Mouse (Mus musculus): ENCODE measurements at regions not wholly inside any gene's neighbourhood (a gene's known extent, or its start where the extent isn't known, plus 50 kb on each side); places are given as distances from the start of the nearest gene placed in this dataset.

DNA sequence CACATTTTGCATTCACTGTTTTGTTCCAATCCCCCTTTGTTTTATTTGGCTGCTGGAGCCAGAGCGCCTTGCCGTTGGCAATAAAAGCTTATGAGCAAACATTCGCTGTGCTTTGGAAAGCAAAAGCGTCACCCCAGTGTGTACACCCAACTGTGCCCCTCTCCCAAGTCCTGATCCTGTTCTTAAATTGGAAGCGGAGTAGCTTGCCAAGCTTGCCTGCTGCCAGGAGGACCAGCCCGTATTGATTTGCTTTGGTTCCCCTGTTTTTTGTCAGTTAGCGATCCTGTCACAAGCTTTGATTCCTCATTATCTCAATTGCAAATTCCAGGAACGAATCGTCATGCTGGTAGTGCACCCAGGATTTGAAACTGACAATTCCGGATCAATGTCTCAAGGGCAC is 917.5 kb downstream of the Olfm4 start:
- no peak overlapping the region for H3K9ac ChIP-seq (ENCODE audit: low read length)
- DNase-seq (ENCODE audit: low spot score) (peak; percentile 23), ATAC-seq (ENCODE audit: insufficient number of reproducible peaks, low FRiP score, low TSS enrichment, low read depth) (no peak)
- WGBS = 67% methylated on average over 10 of the region's 10 CpGs
- H3K4me1 ChIP-seq (ENCODE audit: control insufficient read depth, insufficient read depth, low read length) = no peaks in the 10 kb centered on the region
- H3K27me3 ChIP-seq (ENCODE audit: control insufficient read depth, insufficient read depth, low read length) = no peaks in the 10 kb centered on the region
- H3K4me2 ChIP-seq (ENCODE audit: low read depth, severe bottlenecking) = no peak overlapping the region
- H3K27ac ChIP-seq (replicated peaks; ENCODE audit: low read depth, low read length) = no peak overlapping the region
- H3K36me3 ChIP-seq (ENCODE audit: control insufficient read depth, insufficient read depth, low read length) = no peaks in the 10 kb centered on the region
- no peaks in the 10 kb centered on the region for H3K9me3 ChIP-seq (ENCODE audit: control insufficient read depth, low read length)
- H3K4me3 ChIP-seq (ENCODE audit: low read depth, low read length) = no peak overlapping the region

DNA sequence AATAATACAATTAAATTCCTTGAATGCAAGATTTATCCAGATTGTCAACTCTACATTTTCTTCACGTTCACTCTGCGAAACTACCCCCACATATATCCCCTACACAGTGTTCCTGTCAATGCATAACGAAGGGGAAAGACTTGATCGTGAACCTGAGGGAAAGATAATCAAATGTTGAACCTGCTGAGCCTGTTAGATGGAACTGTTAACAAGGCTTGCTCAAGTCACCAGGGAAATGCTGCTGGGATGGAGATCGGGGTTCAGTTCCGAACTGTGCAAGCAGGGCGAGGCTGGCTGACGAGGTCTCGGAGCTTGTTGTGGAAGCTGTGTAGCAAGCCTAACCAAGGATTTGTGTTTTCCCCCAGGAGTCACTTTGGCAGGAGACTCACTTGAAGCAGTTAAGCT is 917.9 kb downstream of the Olfm4 start:
- H3K9ac ChIP-seq (ENCODE audit: low read length) = no peak overlapping the region
- no peak overlapping the region for H3K4me2 ChIP-seq (ENCODE audit: low read depth, severe bottlenecking)
- H3K27ac ChIP-seq (replicated peaks; ENCODE audit: low read depth, low read length) = no peak overlapping the region
- H3K4me3 ChIP-seq (ENCODE audit: low read depth, low read length) = no peak overlapping the region
- ATAC-seq (ENCODE audit: insufficient number of reproducible peaks, low FRiP score, low TSS enrichment, low read depth) (no peak), DNase-seq (ENCODE audit: low spot score) (no peak)
- 78% methylated on average over 9 of the region's 9 CpGs for WGBS
- H3K4me1 ChIP-seq (ENCODE audit: control insufficient read depth, insufficient read depth, low read length) = no peaks in the 10 kb centered on the region
- H3K27me3 ChIP-seq (ENCODE audit: control insufficient read depth, insufficient read depth, low read length) = no peaks in the 10 kb centered on the region
- no peaks in the 10 kb centered on the region for H3K9me3 ChIP-seq (ENCODE audit: control insufficient read depth, low read length)
- H3K36me3 ChIP-seq (ENCODE audit: control insufficient read depth, insufficient read depth, low read length) = no peaks in the 10 kb centered on the region

DNA sequence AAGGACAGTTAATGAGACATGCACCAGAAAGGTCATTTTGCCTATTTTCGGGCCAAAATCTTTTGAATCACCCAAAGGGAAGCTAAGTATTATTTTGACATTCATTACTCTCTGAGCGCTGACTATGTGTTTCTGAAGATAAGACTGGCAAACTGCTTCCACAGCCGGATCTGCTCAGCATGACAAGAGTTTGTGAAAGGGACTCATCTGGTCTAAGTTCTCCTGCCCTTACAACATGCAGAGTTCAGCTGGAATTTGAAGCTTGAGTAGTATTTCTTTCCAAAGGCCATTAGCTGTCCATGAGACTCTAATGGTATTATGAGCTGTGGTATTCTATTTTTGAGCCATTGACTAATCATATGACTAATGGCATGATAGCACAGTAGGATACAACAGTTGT is 932.1 kb downstream of the Olfm4 start:
- no peak for DNase-seq (ENCODE audit: low spot score)
- H3K4me1 ChIP-seq (ENCODE audit: control insufficient read depth, insufficient read depth, low read length) = no peaks in the 10 kb centered on the region

DNA sequence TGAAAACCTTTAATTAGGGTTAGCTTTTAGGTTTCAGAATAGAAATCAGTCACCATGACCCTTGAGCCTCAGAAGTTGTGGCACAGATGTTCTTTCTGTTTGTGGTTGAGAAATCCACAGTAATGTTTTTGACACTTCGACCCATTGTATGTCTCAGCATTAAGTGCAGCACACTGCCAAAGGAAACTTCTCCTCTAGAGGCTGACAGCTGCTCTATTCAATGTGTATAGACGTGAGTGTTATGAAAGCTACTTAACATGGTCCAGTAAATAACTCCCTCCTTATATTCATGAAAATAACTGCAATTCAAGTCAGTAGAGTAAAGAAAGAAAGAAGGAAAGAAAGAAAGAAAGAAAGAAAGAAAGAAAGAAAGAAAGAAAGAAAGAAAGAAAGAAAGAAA is 939.9 kb downstream of the Olfm4 start:
- no peak for ATAC-seq (ENCODE audit: insufficient number of reproducible peaks, low FRiP score, low TSS enrichment, low read depth)
- Histone ChIP-seq H3K4me2 (ENCODE audit: low read depth, severe bottlenecking) (no peak overlapping the region), H3K27ac (replicated peaks; ENCODE audit: low read depth, low read length) (no peak overlapping the region), H3K9ac (ENCODE audit: low read length) (no peak overlapping the region), H3K4me1 (ENCODE audit: control insufficient read depth, insufficient read depth, low read length) (no peaks in the 10 kb centered on the region), H3K27me3 (ENCODE audit: control insufficient read depth, insufficient read depth, low read length) (no peaks in the 10 kb centered on the region), H3K9me3 (ENCODE audit: control insufficient read depth, low read length) (no peaks in the 10 kb centered on the region; the same call in 1 of the 2 replicates), H3K4me3 (ENCODE audit: low read depth, low read length) (no peak overlapping the region), H3K36me3 (ENCODE audit: control insufficient read depth, insufficient read depth, low read length) (no peaks in the 10 kb centered on the region)
- 76% methylated on average over 2 of the region's 2 CpGs for WGBS
- DNase-seq (ENCODE audit: low spot score) = no peak

More for the DNA sequence above, 932.1 kb downstream of the Olfm4 start:
- Histone ChIP-seq H3K4me2 (ENCODE audit: low read depth, severe bottlenecking) (no peak overlapping the region), H3K4me3 (ENCODE audit: low read depth, low read length) (no peak overlapping the region), H3K27ac (replicated peaks; ENCODE audit: low read depth, low read length) (no peak overlapping the region), H3K9ac (ENCODE audit: low read length) (no peak overlapping the region), H3K9me3 (ENCODE audit: control insufficient read depth, low read length) (no peaks in the 10 kb centered on the region), H3K27me3 (ENCODE audit: control insufficient read depth, insufficient read depth, low read length) (no peaks in the 10 kb centered on the region), H3K36me3 (ENCODE audit: control insufficient read depth, insufficient read depth, low read length) (no peaks in the 10 kb centered on the region)
- no peak for ATAC-seq (ENCODE audit: insufficient number of reproducible peaks, low FRiP score, low TSS enrichment, low read depth)
- 86% methylated on average over 3 of the region's 3 CpGs for WGBS

DNA sequence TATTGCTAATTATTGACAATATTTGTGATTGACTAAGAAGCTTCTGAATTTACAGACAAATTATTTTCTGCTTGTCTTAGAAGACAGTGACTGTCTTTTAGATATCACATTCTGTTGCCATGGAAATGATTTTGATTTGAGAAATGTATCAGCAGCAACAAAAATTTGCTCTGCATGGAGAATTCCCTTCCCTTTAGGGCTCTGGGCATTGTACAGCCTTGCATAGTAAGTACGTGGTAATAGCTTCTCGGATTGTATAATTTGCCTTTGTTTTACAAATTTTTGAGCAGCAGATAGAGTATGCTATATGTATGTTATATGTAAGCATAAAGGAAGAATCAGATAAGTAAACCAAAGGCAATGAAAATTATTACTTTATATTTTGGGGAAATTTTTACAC is 976.1 kb downstream of the Olfm4 start:
- no peaks in the 10 kb centered on the region for H3K27me3 ChIP-seq (ENCODE audit: control insufficient read depth, insufficient read depth, low read length)
- no peaks in the 10 kb centered on the region for H3K9me3 ChIP-seq (ENCODE audit: control insufficient read depth, low read length)
- no peaks in the 10 kb centered on the region for H3K4me1 ChIP-seq (ENCODE audit: control insufficient read depth, insufficient read depth, low read length)
- H3K4me2 ChIP-seq (ENCODE audit: low read depth, severe bottlenecking) = no peak overlapping the region
- no peak overlapping the region for H3K4me3 ChIP-seq (ENCODE audit: low read depth, low read length)
- no peak overlapping the region for H3K9ac ChIP-seq (ENCODE audit: low read length)
- 89% methylated on average over 2 of the region's 2 CpGs for WGBS
- no peaks in the 10 kb centered on the region for H3K36me3 ChIP-seq (ENCODE audit: control insufficient read depth, insufficient read depth, low read length)
- ATAC-seq (ENCODE audit: insufficient number of reproducible peaks, low FRiP score, low TSS enrichment, low read depth) (no peak), DNase-seq (ENCODE audit: low spot score) (no peak)
- no peak overlapping the region for H3K27ac ChIP-seq (replicated peaks; ENCODE audit: low read depth, low read length)

DNA sequence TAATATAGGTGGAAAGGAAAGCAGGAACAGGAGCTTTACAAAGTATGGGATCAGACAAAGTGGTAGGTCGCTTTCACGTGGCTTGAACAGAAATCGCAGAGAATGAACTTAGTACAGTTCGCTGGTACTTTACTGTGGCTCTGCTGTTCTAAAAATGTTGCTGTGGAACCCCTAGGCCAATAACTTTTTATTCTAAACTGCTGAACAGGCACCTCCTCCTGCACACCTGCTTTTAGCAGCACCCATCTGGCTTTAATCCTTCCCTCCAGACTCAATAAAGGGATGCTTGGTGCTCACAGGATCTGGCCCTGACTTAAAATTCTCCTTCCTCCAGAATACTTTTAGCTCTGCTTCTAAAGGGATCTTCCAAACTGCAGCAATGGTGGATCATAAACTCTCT is 991.9 kb downstream of the Olfm4 start:
- H3K27me3 ChIP-seq (ENCODE audit: control insufficient read depth, insufficient read depth, low read length) = no peaks in the 10 kb centered on the region
- DNase-seq (ENCODE audit: low spot score) (no peak), ATAC-seq (ENCODE audit: insufficient number of reproducible peaks, low FRiP score, low TSS enrichment, low read depth) (no peak)
- WGBS = 60% methylated on average over 4 of the region's 4 CpGs
- H3K9me3 ChIP-seq (ENCODE audit: control insufficient read depth, low read length) = no peaks in the 10 kb centered on the region
- no peak overlapping the region for H3K27ac ChIP-seq (replicated peaks; ENCODE audit: low read depth, low read length)
- H3K4me3 ChIP-seq (ENCODE audit: low read depth, low read length) = no peak overlapping the region
- H3K4me2 ChIP-seq (ENCODE audit: low read depth, severe bottlenecking) = no peak overlapping the region
- H3K4me1 ChIP-seq (ENCODE audit: control insufficient read depth, insufficient read depth, low read length) = 0 out of 2 replicates have a peak, but pooled peaks cover 2% of the 10 kb centered on the region
- no peak overlapping the region for H3K9ac ChIP-seq (ENCODE audit: low read length)
- H3K36me3 ChIP-seq (ENCODE audit: control insufficient read depth, insufficient read depth, low read length) = no peaks in the 10 kb centered on the region

DNA sequence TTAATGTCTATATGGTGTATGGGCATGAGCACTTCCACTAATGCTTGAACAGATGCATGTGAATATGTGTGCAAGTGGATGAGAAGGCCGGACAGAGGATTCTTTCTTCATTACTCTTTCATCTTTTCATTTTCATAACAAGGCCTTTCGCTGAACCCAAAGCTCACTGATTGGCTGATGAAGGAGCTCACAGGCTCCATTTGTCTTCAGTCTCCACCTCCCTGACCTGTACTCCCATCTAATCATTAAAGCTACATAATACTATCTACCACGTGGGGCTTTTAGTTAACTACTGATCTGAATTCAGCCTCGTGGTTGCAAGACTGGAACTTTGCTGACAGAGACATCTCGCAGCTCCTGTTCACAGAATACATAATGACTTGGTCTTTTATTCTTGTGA is 992.8 kb downstream of the Olfm4 start:
- no peak for DNase-seq (ENCODE audit: low spot score)
- H3K9ac ChIP-seq (ENCODE audit: low read length) = no peak overlapping the region
- no peak overlapping the region for H3K4me2 ChIP-seq (ENCODE audit: low read depth, severe bottlenecking)
- H3K27me3 ChIP-seq (ENCODE audit: control insufficient read depth, insufficient read depth, low read length) = no peaks in the 10 kb centered on the region
- 70% methylated on average over 5 of the region's 5 CpGs for WGBS
- H3K4me3 ChIP-seq (ENCODE audit: low read depth, low read length) = no peak overlapping the region
- no peaks in the 10 kb centered on the region for H3K36me3 ChIP-seq (ENCODE audit: control insufficient read depth, insufficient read depth, low read length)
- no peaks in the 10 kb centered on the region for H3K9me3 ChIP-seq (ENCODE audit: control insufficient read depth, low read length)
- H3K27ac ChIP-seq (replicated peaks; ENCODE audit: low read depth, low read length) = no peak overlapping the region
- H3K4me1 ChIP-seq (ENCODE audit: control insufficient read depth, insufficient read depth, low read length) = 0 out of 2 replicates have a peak, but pooled peaks cover 2% of the 10 kb centered on the region
- ATAC-seq (ENCODE audit: insufficient number of reproducible peaks, low FRiP score, low TSS enrichment, low read depth) = no peak

DNA sequence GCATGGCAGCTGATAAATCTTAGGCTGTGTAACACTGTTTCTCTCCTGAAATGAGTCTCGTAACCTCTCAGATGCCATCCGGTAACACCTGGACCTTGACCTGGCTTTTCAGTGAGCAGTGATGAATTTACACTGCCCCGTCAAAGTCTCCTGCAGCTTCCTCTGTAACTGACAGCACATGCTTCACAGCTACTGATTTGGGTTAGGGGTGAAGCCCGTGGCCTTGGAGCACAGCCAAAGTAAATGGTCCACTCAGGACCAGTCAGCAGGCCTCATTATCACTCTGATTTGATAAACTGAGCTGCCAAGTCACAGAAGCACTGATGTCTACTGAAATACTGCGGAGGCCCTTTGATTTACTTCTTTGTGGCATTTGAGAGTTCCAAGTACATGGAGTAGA is 995.6 kb downstream of the Olfm4 start:
- no peaks in the 10 kb centered on the region for H3K36me3 ChIP-seq (ENCODE audit: control insufficient read depth, insufficient read depth, low read length)
- ATAC-seq (ENCODE audit: insufficient number of reproducible peaks, low FRiP score, low TSS enrichment, low read depth) (no peak), DNase-seq (ENCODE audit: low spot score) (peak; percentile 26)
- H3K4me1 ChIP-seq (ENCODE audit: control insufficient read depth, insufficient read depth, low read length) = 0 out of 2 replicates have a peak, but pooled peaks cover 2% of the 10 kb centered on the region
- WGBS = 55% methylated on average over 5 of the region's 5 CpGs
- no peak overlapping the region for H3K4me2 ChIP-seq (ENCODE audit: low read depth, severe bottlenecking)
- no peak overlapping the region for H3K4me3 ChIP-seq (ENCODE audit: low read depth, low read length)
- H3K9ac ChIP-seq (ENCODE audit: low read length) = no peak overlapping the region
- no peaks in the 10 kb centered on the region for H3K27me3 ChIP-seq (ENCODE audit: control insufficient read depth, insufficient read depth, low read length)
- no peaks in the 10 kb centered on the region for H3K9me3 ChIP-seq (ENCODE audit: control insufficient read depth, low read length)
- H3K27ac ChIP-seq (replicated peaks; ENCODE audit: low read depth, low read length) = no peak overlapping the region

DNA sequence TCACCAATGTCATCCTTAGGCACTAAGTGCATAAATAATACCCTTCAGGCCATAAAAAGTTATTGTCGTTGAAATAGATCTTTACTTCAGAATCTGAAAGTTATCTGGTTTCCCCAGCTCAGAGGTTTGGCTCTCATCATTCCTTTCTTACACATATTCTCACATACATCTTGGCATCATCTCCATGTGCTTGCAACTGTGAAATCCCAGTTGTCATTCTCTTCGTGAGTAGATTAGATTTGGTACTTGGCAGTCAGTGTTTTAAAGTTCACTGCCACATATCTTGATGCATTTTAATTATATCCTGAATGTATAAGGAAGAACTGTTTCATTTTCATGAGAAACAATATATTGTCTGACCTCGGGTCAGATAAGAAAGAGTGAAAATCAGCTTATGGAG is 1006.3 kb downstream of the Olfm4 start:
- ATAC-seq (ENCODE audit: insufficient number of reproducible peaks, low FRiP score, low TSS enrichment, low read depth) (no peak), DNase-seq (ENCODE audit: low spot score) (no peak)
- H3K9ac ChIP-seq (ENCODE audit: low read length) = no peak overlapping the region
- no peak overlapping the region for H3K27ac ChIP-seq (replicated peaks; ENCODE audit: low read depth, low read length)
- H3K36me3 ChIP-seq (ENCODE audit: control insufficient read depth, insufficient read depth, low read length) = no peaks in the 10 kb centered on the region
- H3K9me3 ChIP-seq (ENCODE audit: control insufficient read depth, low read length) = no peaks in the 10 kb centered on the region
- 84% methylated on average over 3 of the region's 3 CpGs for WGBS
- H3K4me3 ChIP-seq (ENCODE audit: low read depth, low read length) = no peak overlapping the region
- no peaks in the 10 kb centered on the region for H3K4me1 ChIP-seq (ENCODE audit: control insufficient read depth, insufficient read depth, low read length)
- no peaks in the 10 kb centered on the region for H3K27me3 ChIP-seq (ENCODE audit: control insufficient read depth, insufficient read depth, low read length)
- no peak overlapping the region for H3K4me2 ChIP-seq (ENCODE audit: low read depth, severe bottlenecking)
